Mouse (Mus musculus): ENCODE measurements around the gene Car14.

Gene Car14

DNA sequence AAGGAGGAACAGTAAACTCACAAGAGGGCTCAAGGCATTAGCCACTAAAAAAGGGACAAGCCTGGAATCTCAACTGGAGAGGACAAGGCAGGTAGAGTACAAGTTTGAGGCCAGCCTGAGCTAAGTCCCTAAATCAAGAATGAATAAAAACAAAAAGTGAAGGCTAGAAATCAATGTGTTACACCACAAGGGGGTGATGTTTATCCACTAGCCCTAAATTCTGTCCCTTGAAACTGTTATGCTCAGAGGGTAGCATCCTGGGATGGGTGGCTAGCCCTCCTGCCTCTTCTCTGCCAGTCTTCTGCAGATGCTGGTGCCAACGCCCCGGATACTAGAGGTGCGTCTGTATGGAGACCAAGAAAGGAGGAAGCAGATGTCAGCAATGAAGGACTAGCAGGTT is 44.2 kb downstream of the Car14 start:
- CTCF ChIA-PET, result no interaction called here

DNA sequence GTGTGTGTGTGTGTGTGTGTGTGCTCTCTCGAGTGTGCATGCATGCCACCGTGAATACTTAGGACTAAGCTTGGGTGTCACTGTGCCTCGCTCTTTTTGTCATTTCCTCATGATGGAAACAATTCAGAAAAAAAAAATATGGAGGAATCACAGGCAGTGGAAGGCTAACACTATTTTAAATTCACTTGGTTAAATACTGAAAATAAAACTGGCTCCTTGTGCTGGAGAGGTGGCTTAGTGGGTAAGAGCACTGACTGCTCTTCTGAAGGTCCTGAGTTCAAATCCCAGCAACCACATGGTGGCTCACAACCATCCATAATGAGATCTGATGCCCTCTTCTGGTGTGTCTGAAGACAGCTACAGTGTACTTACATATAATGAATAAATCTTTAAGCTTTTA is 46.2 kb downstream of the Car14 start:
- CTCF ChIA-PET, result interaction anchor here (0.6 kb wide), 1 partner anchor 77 kb away, joined by 3 read pairs; no protein-coding TSS in a partner anchor

DNA sequence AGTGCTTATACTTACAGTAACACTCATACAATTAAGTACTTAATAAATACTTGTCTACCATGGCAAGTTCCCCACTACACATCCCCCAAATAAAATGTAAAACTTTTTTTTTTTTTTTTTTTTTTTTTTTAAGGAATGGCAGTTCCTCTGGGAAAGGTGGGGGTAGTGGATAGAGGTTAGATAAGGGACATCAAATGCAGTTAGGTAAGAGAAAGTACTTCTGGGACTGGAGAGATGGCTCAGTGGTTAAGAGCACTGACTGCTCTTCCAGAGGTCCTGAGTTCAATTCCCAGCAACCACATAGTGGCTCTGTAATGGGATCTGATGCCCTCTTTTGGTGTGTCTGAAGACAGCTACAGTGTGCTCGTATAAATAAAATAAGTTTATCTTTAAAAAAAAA is 47.4 kb downstream of the Car14 start:
- CTCF ChIA-PET, result interaction anchor here (0.6 kb wide), 1 partner anchor 74 kb away, joined by 6 read pairs; no protein-coding TSS in a partner anchor

DNA sequence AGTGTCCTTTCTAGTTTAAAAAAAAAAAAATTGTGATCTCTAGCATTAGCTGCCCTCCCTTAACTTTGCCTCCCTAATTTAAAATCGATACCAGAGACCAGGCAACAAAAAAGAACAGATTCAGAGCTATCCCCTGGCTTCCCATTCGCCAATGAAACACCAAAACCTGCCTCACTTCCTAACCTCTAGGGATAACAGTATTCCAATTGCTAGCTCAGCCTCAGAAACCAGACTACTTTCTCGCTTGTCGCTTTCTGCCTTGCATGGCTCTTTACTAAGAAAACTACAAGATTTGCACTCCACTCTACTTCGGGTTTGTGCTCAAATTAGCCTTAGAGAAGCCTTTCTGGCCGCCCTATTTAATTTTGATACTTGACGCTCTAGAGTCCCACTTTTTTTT is 48.4 kb downstream of the Car14 start:
- CTCF ChIA-PET, result interaction anchor here (0.6 kb wide), 2 partner anchors 98 to 738 kb away, joined by 6 to 7 read pairs; partner anchors contain the start of gene Polr3gl

DNA sequence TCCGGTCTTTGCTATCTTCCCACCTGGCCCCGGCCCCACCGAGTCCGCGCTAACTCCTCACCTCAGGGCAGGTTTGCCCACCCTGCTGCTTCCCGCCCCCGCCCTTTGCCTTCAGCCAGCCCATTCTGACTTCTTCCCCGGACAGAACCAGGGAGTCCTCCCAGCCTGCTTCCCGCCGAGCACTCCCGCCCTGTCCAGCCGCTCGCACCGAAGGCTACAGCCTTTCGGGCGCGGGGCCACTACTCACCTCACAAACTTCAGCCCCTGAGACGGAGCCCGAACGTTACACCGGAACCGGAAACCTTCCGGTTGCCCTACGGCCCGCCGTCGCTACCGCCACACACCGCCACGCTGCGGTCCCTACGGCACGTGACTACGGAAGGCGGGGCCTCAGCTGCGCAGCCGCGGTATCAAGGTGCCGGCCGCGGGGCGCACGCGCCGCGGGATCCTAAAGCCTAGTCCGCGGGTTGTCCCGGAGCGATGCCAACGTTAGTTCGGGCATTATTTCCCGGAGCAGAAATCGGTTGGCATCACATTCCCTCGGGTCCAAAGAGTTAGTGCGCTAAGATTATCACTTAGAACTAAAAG is 48.9 kb downstream of the Car14 start, which contains the start of gene Prpf3:
Prpf3 (minus strand) TSS at position 384 of the 588 bp plus-strand sequence.
- CTCF ChIA-PET, result interaction anchor here (0.6 to 0.7 kb wide), 4 partner anchors 98 to 738 kb away, joined by 6 to 7 read pairs (median 6); partner anchors contain the start of gene Polr3gl

DNA sequence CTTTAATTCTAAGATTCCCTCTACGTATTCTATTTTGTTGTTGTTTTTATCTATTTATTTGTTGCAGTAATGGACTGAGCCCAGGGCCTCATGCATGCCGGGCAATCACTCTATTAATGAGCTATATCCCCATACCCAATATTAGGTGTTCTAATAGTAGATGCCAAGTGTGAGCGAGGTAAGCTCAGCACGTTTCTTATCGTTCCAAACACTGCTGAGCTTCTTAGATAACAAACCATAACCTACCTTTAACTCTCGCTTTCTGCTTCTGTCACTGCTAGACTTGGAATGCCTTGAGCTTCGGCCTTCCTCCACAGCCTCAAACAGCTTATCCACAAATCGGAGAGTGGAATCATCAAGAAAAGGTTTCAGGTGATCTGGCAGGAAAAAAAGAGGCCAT is 53.2 kb downstream of the Car14 start:
- CTCF ChIA-PET, result interaction anchor here (0.7 kb wide), 1 partner anchor 12 kb away, joined by 3 read pairs; no protein-coding TSS in a partner anchor

DNA sequence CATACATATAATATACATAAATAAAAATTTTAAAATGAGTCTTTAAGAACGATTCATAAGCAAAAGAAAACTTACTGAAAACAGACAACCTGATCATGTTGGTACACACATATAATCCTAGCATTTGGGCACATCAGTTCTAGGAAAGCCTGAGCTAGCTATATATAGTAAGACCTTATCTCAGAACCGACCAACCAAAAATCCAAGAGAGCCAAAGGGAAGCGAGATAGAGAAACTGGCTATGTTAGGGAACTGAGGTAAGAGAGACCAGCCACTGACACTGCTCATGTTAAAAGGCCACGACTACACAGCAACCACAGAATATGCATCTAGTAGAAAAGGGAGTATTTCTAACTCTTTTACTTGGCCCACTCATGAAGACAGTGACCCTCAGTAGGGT is 53.9 kb downstream of the Car14 start:
- CTCF ChIA-PET, result interaction anchor here (0.7 kb wide), 2 partner anchors 11 to 156 kb away, joined by 3 to 4 read pairs; no protein-coding TSS in a partner anchor
